Mouse (Mus musculus): ENCODE data around the gene Adat1.

GRCm38 (mm10) chr8:111975706-111976105 lies 16.4 kb downstream of the Adat1 start:
- TF ChIP-seq CTCF (IDR thresholded peaks at IDR 0.05) (no peak), POLR2A (IDR thresholded peaks at IDR 0.05; ENCODE audit: insufficient read depth, low read depth, low read length) (no peak), EP300 (IDR thresholded peaks at IDR 0.05; ENCODE audit: insufficient read depth, low read depth, low read length) (no peak)
